Mouse (Mus musculus) stomach, embryonic 14.5 days (tissue): Measurements from ENCODE around the gene Lgi2. TPM values are rescaled to one million over a fixed set of nuclear protein-coding genes. Genes with fewer than 3 reads are reported as not detected.

ENCODE experiments used
- ATAC-seq: fragments of 200-750 bp; cut with Nextera tagmentation; 2 replicates; pipeline ENCODE4 v1.8.0; 2017; ENCODE audit warnings: low read depth, moderate TSS enrichment; ENCODE audit not compliant: insufficient number of reproducible peaks, insufficient read depth, low FRiP score
- H3K27ac ChIP-seq: fragments of 300-500 bp; sonication (generic); 2 replicates; pipeline ENCODE4 v1.5.1; 2014; ENCODE audit warnings: mild to moderate bottlenecking, low read length, moderate library complexity, mixed read lengths
- H3K27me3 ChIP-seq: fragments of 300-500 bp; sonication (generic); 2 replicates; pipeline ENCODE4 v1.6.1; 2014; ENCODE audit warnings: low read length, control low read depth, mixed read lengths; ENCODE audit not compliant: control insufficient read depth, insufficient read depth
- H3K36me3 ChIP-seq: fragments of 300-500 bp; sonication (generic); 2 replicates; pipeline ENCODE4 v1.6.1; 2014; ENCODE audit warnings: mild to moderate bottlenecking, control low read depth, low read length, moderate library complexity, mixed read lengths; ENCODE audit not compliant: control insufficient read depth, insufficient read depth
- H3K4me1 ChIP-seq: fragments of 300-500 bp; sonication (generic); 2 replicates; pipeline ENCODE4 v1.6.1; 2014; ENCODE audit warnings: low read length, control low read depth, mixed read lengths; ENCODE audit not compliant: control insufficient read depth, insufficient read depth
- H3K4me2 ChIP-seq: fragments of 300-500 bp; sonication (generic); replicated peaks from 2 replicates; pipeline ENCODE4 v1.6.1; 2014; ENCODE audit warnings: low read depth, low read length, control low read depth
- H3K4me3 ChIP-seq: fragments of 300-500 bp; sonication (generic); 2 replicates; pipeline ENCODE4 v1.5.1; 2014; ENCODE audit warnings: low read depth, low read length, control low read depth
- H3K9ac ChIP-seq: fragments of 300-500 bp; sonication (generic); replicated peaks from 2 replicates; pipeline ENCODE4 v1.6.1; 2014; ENCODE audit warnings: low read depth, mild to moderate bottlenecking, control low read depth, low read length, moderate library complexity, mixed read lengths
- H3K9me3 ChIP-seq: fragments of 300-500 bp; sonication (generic); 2 replicates; pipeline ENCODE4 v1.6.1; 2016; ENCODE audit warnings: low read depth, low read length, control low read depth; ENCODE audit not compliant: control insufficient read depth
- WGBS: fragments of 180-500 bp; shearing (Covaris S2); extraction: QIAGEN DNeasy Blood & Tissue Kit; methylation state at CpG from one replicate; pipeline ENCODE4 v1.1.7; 2014; 5-methylcytosine and 5-hydroxymethylcytosine counted together
- polyA plus RNA-seq: library from polyadenylated mRNA; unstranded; fragments of >200 nt; fragmentation: Nextera tagmentation; extraction: Ambion mirVana; gene quantifications from 2 replicates; pipeline ENCODE4 v1.2.1, GENCODE M21; 2014

Lgi2 gene
- polyA plus RNA-seq, 1 experiment from 2014 or later: 17.2 TPM

DNA sequence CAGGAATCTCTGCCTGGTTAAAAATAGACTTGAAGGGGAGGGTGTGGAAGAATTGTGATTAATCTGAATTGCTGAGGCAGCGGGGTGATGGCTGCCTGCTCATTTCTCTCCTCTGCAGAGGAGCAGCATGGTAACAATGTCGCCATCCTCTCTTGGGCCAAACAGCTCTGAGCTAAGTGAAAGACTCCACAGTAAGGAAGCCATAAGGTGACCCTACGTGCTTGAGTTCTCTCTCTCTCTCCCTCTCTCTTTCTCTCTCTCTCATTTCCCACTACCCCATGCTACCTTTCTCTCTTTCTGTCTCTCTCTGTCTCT is 15.0 kb downstream of the Lgi2 start:
- H3K36me3 ChIP-seq: peaks cover 11% of the 10 kb centered on the region; the same call in 1 of the 2 replicates
- no peak overlapping the region for H3K27ac ChIP-seq
- no peak overlapping the region for H3K9ac ChIP-seq
- WGBS: 74% methylated on average over 3 of the region's 3 CpGs
- H3K4me3 ChIP-seq: no peak overlapping the region
- H3K9me3 ChIP-seq: no peaks in the 10 kb centered on the region
- no peaks in the 10 kb centered on the region for H3K4me1 ChIP-seq
- no peak overlapping the region for H3K4me2 ChIP-seq
- ATAC-seq: no peak
- no peaks in the 10 kb centered on the region for H3K27me3 ChIP-seq

DNA sequence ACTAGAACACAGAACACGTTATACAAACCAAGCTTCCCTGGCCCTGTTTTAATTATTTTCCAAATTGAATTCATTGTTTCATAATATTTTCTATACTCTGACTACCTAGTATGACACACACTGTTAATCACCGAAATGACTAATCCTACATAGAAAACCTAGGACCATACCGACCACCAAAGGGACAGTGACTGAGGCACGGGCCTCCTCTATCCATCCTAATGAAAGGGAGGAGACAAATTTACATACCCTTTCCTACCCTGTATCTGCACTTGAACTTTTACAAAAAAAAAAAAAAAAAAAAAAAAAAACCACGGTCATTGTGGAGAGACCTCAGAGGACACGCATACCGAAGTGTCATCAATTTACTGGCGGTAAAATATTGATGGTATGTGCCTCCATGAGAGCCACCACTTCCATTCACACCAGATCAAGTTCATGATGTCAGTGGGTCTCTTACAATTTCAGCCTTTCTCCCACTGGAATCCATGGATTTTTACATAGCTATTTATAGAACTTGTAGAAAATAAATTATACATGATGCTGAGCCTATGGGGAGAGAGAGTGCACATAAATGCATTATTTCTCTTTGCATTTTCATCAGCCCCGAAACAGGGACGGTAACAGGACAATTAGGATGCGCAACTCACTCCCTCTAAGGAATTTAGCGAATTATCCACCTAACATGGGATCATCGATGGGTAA is 15.5 kb downstream of the Lgi2 start:
- Histone ChIP-seq H3K27me3 (no peaks in the 10 kb centered on the region), H3K27ac (no peak overlapping the region), H3K4me1 (no peaks in the 10 kb centered on the region), H3K9me3 (no peaks in the 10 kb centered on the region), H3K36me3 (peaks cover 11% of the 10 kb centered on the region; the same call in 1 of the 2 replicates), H3K9ac (no peak overlapping the region), H3K4me3 (no peak overlapping the region), H3K4me2 (no peak overlapping the region)
- no peak for ATAC-seq
- 77% methylated on average over 13 of the region's 13 CpGs for WGBS

DNA sequence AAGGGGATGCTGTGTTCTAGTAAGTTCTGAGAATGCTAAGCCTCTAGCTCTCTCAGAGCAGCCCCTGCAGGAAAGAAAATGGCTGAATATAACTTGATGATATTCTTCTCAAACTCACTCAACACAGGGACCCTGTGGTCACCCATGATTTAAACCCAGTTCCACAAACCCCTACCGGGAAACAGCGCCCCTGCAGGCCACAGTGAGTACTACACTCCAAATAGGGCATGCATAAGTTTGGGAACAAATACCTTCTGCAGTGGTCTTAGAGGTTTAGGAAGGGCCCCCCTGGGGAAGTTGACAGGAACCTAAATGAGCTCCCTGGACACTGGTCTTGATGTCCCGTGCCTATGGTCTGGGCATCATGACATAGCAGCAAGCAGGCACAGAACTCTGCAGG is 19.3 kb downstream of the Lgi2 start:
- Histone ChIP-seq H3K9ac (no peak overlapping the region), H3K4me1 (no peaks in the 10 kb centered on the region), H3K9me3 (no peaks in the 10 kb centered on the region), H3K36me3 (peaks cover 8% of the 10 kb centered on the region; the same call in 1 of the 2 replicates), H3K4me2 (no peak overlapping the region), H3K4me3 (no peak overlapping the region), H3K27me3 (no peaks in the 10 kb centered on the region), H3K27ac (no peak overlapping the region)
- no peak for ATAC-seq
- 50% methylated on average over 3 of the region's 3 CpGs for WGBS

DNA sequence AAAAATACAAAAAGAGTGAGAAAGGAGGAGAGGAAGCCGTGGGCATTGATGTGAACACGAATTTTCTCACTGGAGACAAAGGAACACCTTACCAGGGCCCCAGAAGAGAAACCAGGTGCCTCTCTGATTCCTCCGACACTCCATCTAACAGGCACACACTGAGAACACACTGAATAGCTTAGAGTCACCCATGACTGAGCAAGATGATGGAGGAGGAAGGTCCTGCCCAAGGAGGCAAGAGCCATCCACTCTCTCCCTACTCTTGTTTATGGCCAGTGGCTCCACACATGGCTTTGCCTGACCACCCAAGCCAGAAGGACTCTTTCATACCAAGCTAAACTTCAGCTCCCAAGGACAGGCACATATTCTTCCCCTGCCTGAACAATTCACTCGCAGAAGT is 22.5 kb downstream of the Lgi2 start:
- H3K4me1 ChIP-seq: 0 out of 2 replicates have a peak, but pooled peaks cover 7% of the 10 kb centered on the region
- WGBS: 89% methylated on average over 4 of the region's 4 CpGs
- no peaks in the 10 kb centered on the region for H3K27me3 ChIP-seq
- no peak for ATAC-seq
- H3K4me2 ChIP-seq: no peak overlapping the region
- H3K9ac ChIP-seq: no peak overlapping the region
- H3K4me3 ChIP-seq: no peak overlapping the region
- H3K9me3 ChIP-seq: no peaks in the 10 kb centered on the region
- H3K36me3 ChIP-seq: no peaks in the 10 kb centered on the region
- no peak overlapping the region for H3K27ac ChIP-seq

DNA sequence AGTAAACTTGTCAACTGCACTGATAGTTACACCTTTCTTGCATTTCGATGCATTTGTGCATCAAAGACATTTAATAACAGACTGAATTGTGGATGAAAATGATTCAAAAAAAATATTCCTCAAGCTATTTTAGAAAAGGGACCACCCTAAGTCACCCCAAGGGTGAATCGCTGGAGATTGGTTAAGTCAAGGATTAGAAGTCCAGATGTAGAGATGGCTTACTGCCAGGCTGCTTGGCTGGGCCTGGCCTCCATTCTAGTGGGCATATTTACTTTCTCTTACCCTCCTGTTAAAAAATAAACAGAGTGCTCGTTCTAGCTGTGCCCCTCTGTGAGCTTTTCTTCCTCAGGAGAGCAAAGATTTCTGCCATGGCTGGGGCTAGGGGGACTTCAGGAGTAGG is 26.1 kb downstream of the Lgi2 start:
- Histone ChIP-seq H3K36me3 (0 out of 2 replicates have a peak, but pooled peaks cover 3% of the 10 kb centered on the region), H3K4me1 (peaks cover 25% of the 10 kb centered on the region), H3K27me3 (no peaks in the 10 kb centered on the region), H3K4me2 (no peak overlapping the region), H3K27ac (peak overlapping the region; percentile 55), H3K4me3 (no peak overlapping the region), H3K9ac (no peak overlapping the region), H3K9me3 (no peaks in the 10 kb centered on the region)
- ATAC-seq: no peak
- WGBS: 32% methylated on average over 3 of the region's 3 CpGs

DNA sequence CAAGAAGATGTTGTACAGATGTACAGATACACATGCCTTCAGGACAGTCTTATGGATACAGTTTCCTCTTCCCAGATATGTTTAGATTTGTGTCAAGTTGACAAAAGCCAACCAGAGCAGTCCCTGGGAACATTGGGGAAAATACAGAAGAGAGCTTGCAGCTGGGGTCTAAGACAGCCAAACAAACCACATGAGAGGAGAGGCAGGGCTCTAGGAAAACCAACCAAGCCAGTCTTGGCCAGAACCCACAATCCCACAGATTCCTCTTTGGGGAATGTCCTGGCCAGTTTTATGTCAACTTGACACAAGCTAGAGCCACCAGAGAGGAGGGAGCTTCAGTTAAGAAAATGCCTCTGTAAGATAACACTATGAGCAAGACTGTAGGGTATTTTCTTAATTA is 26.8 kb downstream of the Lgi2 start:
- Histone ChIP-seq H3K36me3 (0 out of 2 replicates have a peak, but pooled peaks cover 3% of the 10 kb centered on the region), H3K27me3 (no peaks in the 10 kb centered on the region), H3K4me1 (peaks cover 31% of the 10 kb centered on the region), H3K4me2 (no peak overlapping the region), H3K9me3 (no peaks in the 10 kb centered on the region), H3K27ac (peak overlapping the region; percentile 55), H3K4me3 (no peak overlapping the region), H3K9ac (no peak overlapping the region)
- peak; percentile 84 for ATAC-seq

DNA sequence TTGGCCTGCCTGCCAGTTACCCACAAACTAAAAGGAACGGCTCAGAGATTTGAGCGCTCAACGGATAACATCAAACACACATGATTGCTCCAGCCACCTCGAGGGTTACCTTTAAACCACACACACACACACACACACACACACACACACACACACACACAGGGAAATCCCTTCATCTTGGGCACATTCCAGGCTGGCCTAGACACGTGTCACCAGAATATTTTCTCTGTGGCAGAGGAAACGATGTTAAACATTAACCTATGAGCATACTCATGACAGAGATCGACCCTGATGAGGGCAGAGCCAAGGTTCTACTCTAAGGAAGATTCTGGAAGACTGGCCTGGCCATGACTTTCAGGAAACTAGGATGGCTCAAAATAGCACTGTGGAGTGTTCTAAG is 29.2 kb downstream of the Lgi2 start:
- Histone ChIP-seq H3K9ac (no peak overlapping the region), H3K36me3 (0 out of 2 replicates have a peak, but pooled peaks cover 3% of the 10 kb centered on the region), H3K4me3 (no peak overlapping the region), H3K4me1 (peaks cover 36% of the 10 kb centered on the region), H3K9me3 (no peaks in the 10 kb centered on the region), H3K4me2 (no peak overlapping the region), H3K27me3 (no peaks in the 10 kb centered on the region), H3K27ac (no peak overlapping the region)
- ATAC-seq: peak; percentile 29; the same call in 1 of the 2 replicates
- WGBS: 59% methylated on average over 7 of the region's 7 CpGs

DNA sequence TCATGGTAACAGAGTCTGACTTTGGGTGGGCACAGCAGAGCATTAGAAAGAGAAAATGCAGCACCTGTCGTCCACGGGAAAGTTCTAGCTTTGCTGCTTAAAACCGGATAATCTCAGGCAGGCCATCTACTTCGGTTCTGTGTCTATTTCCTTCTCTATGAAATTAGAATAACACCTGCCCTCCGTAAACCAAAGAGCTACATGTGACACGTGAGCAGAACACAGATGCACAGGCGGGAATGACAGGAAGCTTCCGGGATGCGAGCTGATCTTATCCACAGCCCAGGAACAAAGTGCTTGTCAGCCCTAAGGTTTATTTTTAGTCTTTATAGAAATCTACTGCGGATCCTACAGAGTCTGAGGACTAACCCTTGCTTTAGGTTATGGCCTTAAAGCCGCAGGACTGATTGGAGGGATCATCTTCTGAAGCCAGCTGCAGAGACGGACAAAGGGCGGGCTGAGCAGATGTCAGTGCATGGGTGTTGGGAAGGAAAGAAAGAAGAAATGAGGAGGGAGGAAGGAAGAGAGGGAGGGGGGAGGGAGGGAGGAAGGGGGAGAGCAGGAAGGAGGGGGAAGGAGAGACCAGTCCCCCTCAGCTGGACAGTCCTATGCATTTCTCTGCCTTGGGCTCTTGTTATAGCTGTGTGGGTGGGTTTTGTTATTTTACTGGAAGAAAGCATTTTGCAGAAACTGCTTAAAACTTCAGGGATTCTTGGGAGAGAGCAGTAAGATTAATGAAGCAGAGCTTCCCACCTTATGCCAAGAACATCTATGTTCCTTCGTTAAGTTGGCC is 31.3 kb downstream of the Lgi2 start:
- peak overlapping the region; percentile 81 for H3K27ac ChIP-seq
- ATAC-seq: no peak
- H3K4me2 ChIP-seq: no peak overlapping the region

More for the DNA sequence above, 31.3 kb downstream of the Lgi2 start:
- H3K9me3 ChIP-seq: no peaks in the 10 kb centered on the region
- WGBS: 38% methylated on average over 14 of the region's 14 CpGs
- 0 out of 2 replicates have a peak, but pooled peaks cover 3% of the 10 kb centered on the region for H3K36me3 ChIP-seq
- no peak overlapping the region for H3K9ac ChIP-seq
- H3K27me3 ChIP-seq: no peaks in the 10 kb centered on the region
- no peak overlapping the region for H3K4me3 ChIP-seq
- H3K4me1 ChIP-seq: peaks cover 32% of the 10 kb centered on the region
